ENCODE assay signal across 14 mouse cellular contexts in genomic region chr12:31806410-31807154, GRCm38 (mm10).
DNase-seq lines count a peak whose midpoint lies in the region; ATAC-seq and TF ChIP-seq lines count a peak whose summit lies in the region.
"Had no signal": no experiment of that assay in that cellular context is flagged by ENCODE, and none has a peak within 500 bp of the region (broad histone marks: within the 10 kb centered on the region; RNA-seq: fewer than 3 reads in every experiment).

No protein-coding gene starts in this region.

- no peaks in the 10 kb centered on the region for H3K27me3 ChIP-seq in G1E (ENCODE audit: insufficient read depth, low read length)
- H3K27me3 ChIP-seq in hindbrain, embryonic 10.5 days (ENCODE audit: insufficient read depth, poor library complexity, severe bottlenecking): no peaks in the 10 kb centered on the region
- H3K27me3 ChIP-seq: embryonic facial prominence, embryonic 15.5 days; forebrain, embryonic 15.5 days had no signal

- H3K4me3 ChIP-seq in G1E (ENCODE audit: low read depth, low read length): peak overlapping the region; percentile 32; the same call in 1 of the 2 replicates
- H3K4me3 ChIP-seq in hindbrain, embryonic 10.5 days: no peak overlapping the region
- H3K4me3 ChIP-seq: embryonic facial prominence, embryonic 15.5 days; forebrain, embryonic 15.5 days had no signal

- H3K4me1 ChIP-seq in G1E (ENCODE audit: insufficient read depth, low read depth, low read length): peaks cover 11% of the 10 kb centered on the region
- no peaks in the 10 kb centered on the region for H3K4me1 ChIP-seq in hindbrain, embryonic 10.5 days (replicated peaks)
- H3K4me1 ChIP-seq: embryonic facial prominence, embryonic 15.5 days; forebrain, embryonic 15.5 days had no signal

- peak; percentile 16 to 37 for DNase-seq in left cerebral cortex, postnatal 25 days (ENCODE audit: low spot score in 2 of 2)
- DNase-seq in left cerebral cortex, postnatal 10 days (ENCODE audit: extremely low spot score in 1 of 2, low spot score in 2 of 2): no peak
- DNase-seq in G1E (ENCODE audit: low spot score): peak; percentile 52
- DNase-seq in c-Kit-positive CD71-positive TER-119-positive erythroid progenitor cells, embryonic 14.5 days (ENCODE audit: low spot score): peak; percentile 28
- no peak for DNase-seq in hindbrain, embryonic 10.5 days (ENCODE audit: low spot score)
- DNase-seq in adrenal gland, postnatal 14 days: no peak
- DNase-seq in gastrocnemius, postnatal 14 days: no peak
- DNase-seq: adrenal gland, adult 2 months; gastrocnemius, postnatal 25 days; heart, postnatal 36 days; right cerebral cortex, adult 18-20 months had no signal

- intact Hi-C loops in left cerebral cortex, postnatal 25 days (cut with DNase I): no loop called here
- intact Hi-C loops in left cerebral cortex, postnatal 10 days (cut with DNase I): no loop called here
- intact Hi-C loops in gastrocnemius, postnatal 14 days (cut with DNase I; ENCODE audit: low total_unique reads): no loop called here

- H3K36me3 ChIP-seq in G1E (replicated peaks): peaks cover 19% of the 10 kb centered on the region
- 0 out of 2 replicates have a peak, but pooled peaks cover 3% of the 10 kb centered on the region for H3K36me3 ChIP-seq in hindbrain, embryonic 10.5 days
- H3K36me3 ChIP-seq: embryonic facial prominence, embryonic 15.5 days; forebrain, embryonic 15.5 days had no signal

- no peak for TF ChIP-seq CTCF in G1E (IDR thresholded peaks at IDR 0.05; ENCODE audit: low read depth, low read length)

- H3K9me3 ChIP-seq in G1E (replicated peaks): no peaks in the 10 kb centered on the region
- H3K9me3 ChIP-seq in hindbrain, embryonic 10.5 days: no peaks in the 10 kb centered on the region
- H3K9me3 ChIP-seq: embryonic facial prominence, embryonic 15.5 days; forebrain, embryonic 15.5 days had no signal

- peak; percentile 89 for ATAC-seq in G1E (ENCODE audit: extremely low read depth, insufficient number of reproducible peaks, low FRiP score, poor library complexity, severe bottlenecking)
- ATAC-seq in megakaryocyte progenitor cell, adult 5-6 weeks (replicated peaks; ENCODE audit: poor library complexity): peak; percentile 91
- ATAC-seq: forebrain, embryonic 15.5 days had no signal

- WGBS in hindbrain, embryonic 10.5 days: 95% methylated on average over 5 of the region's 5 CpGs

- H3K27ac ChIP-seq in hindbrain, embryonic 10.5 days: no peak overlapping the region
- H3K27ac ChIP-seq: embryonic facial prominence, embryonic 15.5 days; forebrain, embryonic 15.5 days had no signal

Comparison
In these comparisons a context has a peak if more than half of its experiments do, and no peak if none do; other contexts are left out.
1. DNase-seq: peak in left cerebral cortex, postnatal 25 days (2 of 2), G1E (single experiment) and c-Kit-positive CD71-positive TER-119-positive erythroid progenitor cells, embryonic 14.5 days (single experiment); none in left cerebral cortex, postnatal 10 days (0 of 2), hindbrain, embryonic 10.5 days (single experiment), adrenal gland, postnatal 14 days (single experiment) and gastrocnemius, postnatal 14 days (single experiment).